Mouse (Mus musculus): ENCODE data around the gene Mrs2. TPM values are rescaled to one million over a fixed set of nuclear protein-coding genes. Genes with fewer than 3 reads are reported as not detected.

Gene Mrs2
- polyA plus RNA-seq, 1 experiment from 2014 or later: 19.6 TPM

GRCm38 (mm10) chr13:25026409-25027113, 6.4 kb upstream of the Mrs2 start:
- H3K4me2 ChIP-seq (replicated peaks; ENCODE audit: low read depth, low read length): no peak overlapping the region
- H3K27ac ChIP-seq (ENCODE audit: low read length): peak overlapping the region; percentile 40; the same call in 1 of the 2 replicates
- H3K4me1 ChIP-seq (ENCODE audit: insufficient read depth, low read length): 0 out of 2 replicates have a peak, but pooled peaks cover 7% of the 10 kb centered on the region
- H3K4me3 ChIP-seq (ENCODE audit: low read length): no peak overlapping the region
- H3K36me3 ChIP-seq (ENCODE audit: insufficient read depth, low read length): no peaks in the 10 kb centered on the region
- ATAC-seq (ENCODE audit: low FRiP score, low TSS enrichment): peak; percentile 80
- 68% methylated on average over 6 of the region's 6 CpGs for WGBS
- no peaks in the 10 kb centered on the region for H3K9me3 ChIP-seq (ENCODE audit: low read length)
- H3K9ac ChIP-seq (replicated peaks; ENCODE audit: low read length): no peak overlapping the region
- H3K27me3 ChIP-seq (ENCODE audit: insufficient read depth, low read length): no peaks in the 10 kb centered on the region

GRCm38 (mm10) chr13:25024655-25025054, 4.5 kb upstream of the Mrs2 start:
- no peak overlapping the region for H3K4me3 ChIP-seq (ENCODE audit: low read length)
- no peaks in the 10 kb centered on the region for H3K36me3 ChIP-seq (ENCODE audit: insufficient read depth, low read length)
- no peak overlapping the region for H3K27ac ChIP-seq (ENCODE audit: low read length)
- H3K9ac ChIP-seq (replicated peaks; ENCODE audit: low read length): no peak overlapping the region
- no peak overlapping the region for H3K4me2 ChIP-seq (replicated peaks; ENCODE audit: low read depth, low read length)
- no peaks in the 10 kb centered on the region for H3K27me3 ChIP-seq (ENCODE audit: insufficient read depth, low read length)
- no peaks in the 10 kb centered on the region for H3K9me3 ChIP-seq (ENCODE audit: low read length)
- peaks cover 12% of the 10 kb centered on the region; the same call in 1 of the 2 replicates for H3K4me1 ChIP-seq (ENCODE audit: insufficient read depth, low read length)
- ATAC-seq (ENCODE audit: low FRiP score, low TSS enrichment): no peak
- 21% methylated on average over 2 of the region's 2 CpGs for WGBS

DNA sequence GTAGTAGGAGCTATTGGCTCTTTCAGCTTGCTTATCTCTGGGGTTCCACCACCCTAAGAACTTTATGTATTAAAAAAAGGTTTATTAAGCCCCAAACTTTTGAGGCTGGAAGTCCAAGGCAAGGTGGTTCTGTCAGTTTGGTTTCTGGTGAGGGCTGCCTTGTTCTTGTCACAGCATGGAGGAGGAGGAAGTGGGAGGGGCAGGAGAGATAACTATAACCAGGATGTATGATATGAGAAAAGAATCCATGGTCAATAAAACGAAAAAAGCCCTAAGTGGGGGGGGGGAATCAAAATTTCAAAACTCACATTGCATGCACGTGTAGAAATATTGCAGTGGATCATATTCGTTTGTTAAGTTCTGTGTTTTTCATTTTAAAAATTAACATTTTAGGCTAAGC, 3.0 kb upstream of the Mrs2 start:
- Histone ChIP-seq H3K4me1 (ENCODE audit: insufficient read depth, low read length) (peaks cover 23% of the 10 kb centered on the region), H3K27ac (ENCODE audit: low read length) (no peak overlapping the region), H3K36me3 (ENCODE audit: insufficient read depth, low read length) (no peaks in the 10 kb centered on the region), H3K4me2 (replicated peaks; ENCODE audit: low read depth, low read length) (no peak overlapping the region), H3K9ac (replicated peaks; ENCODE audit: low read length) (no peak overlapping the region), H3K27me3 (ENCODE audit: insufficient read depth, low read length) (no peaks in the 10 kb centered on the region), H3K4me3 (ENCODE audit: low read length) (no peak overlapping the region), H3K9me3 (ENCODE audit: low read length) (no peaks in the 10 kb centered on the region)
- WGBS: 79% methylated on average over 3 of the region's 3 CpGs
- no peak for ATAC-seq (ENCODE audit: low FRiP score, low TSS enrichment)

DNA sequence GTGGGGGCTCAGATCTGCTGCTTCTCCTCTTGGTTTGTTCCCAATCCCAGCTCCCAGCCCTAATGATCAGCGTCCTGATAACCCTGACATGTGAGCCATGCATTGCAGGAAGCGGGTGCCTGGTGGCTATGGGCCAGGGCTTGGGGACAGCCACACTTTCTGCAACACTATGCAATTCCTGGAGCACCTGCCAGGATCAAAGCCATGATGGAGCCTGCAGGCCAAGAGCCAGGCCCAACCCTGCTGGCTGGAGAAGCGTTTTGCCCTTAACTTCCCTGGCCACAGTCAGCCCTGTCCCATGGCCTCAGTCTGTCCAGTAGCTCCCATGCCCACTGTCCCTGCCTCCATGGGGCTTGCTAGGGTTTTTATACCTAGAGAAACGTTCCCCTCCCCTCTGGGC, 2.2 kb upstream of the Mrs2 start:
- no peak overlapping the region for H3K9ac ChIP-seq (replicated peaks; ENCODE audit: low read length)
- peaks cover 23% of the 10 kb centered on the region for H3K4me1 ChIP-seq (ENCODE audit: insufficient read depth, low read length)
- WGBS: 64% methylated on average over 4 of the region's 4 CpGs
- ATAC-seq (ENCODE audit: low FRiP score, low TSS enrichment): no peak
- no peak overlapping the region for H3K27ac ChIP-seq (ENCODE audit: low read length)
- H3K4me2 ChIP-seq (replicated peaks; ENCODE audit: low read depth, low read length): no peak overlapping the region
- H3K36me3 ChIP-seq (ENCODE audit: insufficient read depth, low read length): no peaks in the 10 kb centered on the region
- no peak overlapping the region for H3K4me3 ChIP-seq (ENCODE audit: low read length)
- H3K27me3 ChIP-seq (ENCODE audit: insufficient read depth, low read length): no peaks in the 10 kb centered on the region
- no peaks in the 10 kb centered on the region for H3K9me3 ChIP-seq (ENCODE audit: low read length)

GRCm38 (mm10) chr13:25020540-25020892, 337 bp upstream of the Mrs2 start:
- no peaks in the 10 kb centered on the region for H3K9me3 ChIP-seq (ENCODE audit: low read length)
- 0 out of 2 replicates have a peak, but pooled peaks cover 3% of the 10 kb centered on the region for H3K36me3 ChIP-seq (ENCODE audit: insufficient read depth, low read length)
- peak overlapping the region; percentile 92 for H3K4me2 ChIP-seq (replicated peaks; ENCODE audit: low read depth, low read length)
- 40% methylated on average over 4 of the region's 4 CpGs for WGBS
- peak overlapping the region; percentile 84 for H3K27ac ChIP-seq (ENCODE audit: low read length)
- peak overlapping the region; percentile 92 for H3K9ac ChIP-seq (replicated peaks; ENCODE audit: low read length)
- H3K4me3 ChIP-seq (ENCODE audit: low read length): peak overlapping the region; percentile 93
- H3K27me3 ChIP-seq (ENCODE audit: insufficient read depth, low read length): no peaks in the 10 kb centered on the region
- peaks cover 23% of the 10 kb centered on the region for H3K4me1 ChIP-seq (ENCODE audit: insufficient read depth, low read length)
- ATAC-seq (ENCODE audit: low FRiP score, low TSS enrichment): no peak

- ATAC-seq (ENCODE audit: low FRiP score, low TSS enrichment): no peak
- H3K9ac ChIP-seq (replicated peaks; ENCODE audit: low read length): no peak overlapping the region
- no peak overlapping the region for H3K4me3 ChIP-seq (ENCODE audit: low read length)
- no peaks in the 10 kb centered on the region for H3K27me3 ChIP-seq (ENCODE audit: insufficient read depth, low read length)
- H3K9me3 ChIP-seq (ENCODE audit: low read length): no peaks in the 10 kb centered on the region
- 92% methylated on average over 9 of the region's 9 CpGs for WGBS
- H3K36me3 ChIP-seq (ENCODE audit: insufficient read depth, low read length): 0 out of 2 replicates have a peak, but pooled peaks cover 3% of the 10 kb centered on the region
- peaks cover 16% of the 10 kb centered on the region for H3K4me1 ChIP-seq (ENCODE audit: insufficient read depth, low read length)
- H3K4me2 ChIP-seq (replicated peaks; ENCODE audit: low read depth, low read length): peak overlapping the region; percentile 92
- H3K27ac ChIP-seq (ENCODE audit: low read length): no peak overlapping the region
Observed at GRCm38 (mm10) chr13:25018316-25018715, 1.9 kb downstream of the Mrs2 start.

GRCm38 (mm10) chr13:25007115-25007514, 13.1 kb downstream of the Mrs2 start:
- ATAC-seq (ENCODE audit: low FRiP score, low TSS enrichment): no peak
- peaks cover 35% of the 10 kb centered on the region for H3K36me3 ChIP-seq (ENCODE audit: insufficient read depth, low read length)
- 84% methylated on average over 6 of the region's 8 CpGs for WGBS
- H3K4me1 ChIP-seq (ENCODE audit: insufficient read depth, low read length): no peaks in the 10 kb centered on the region
- no peak overlapping the region for H3K27ac ChIP-seq (ENCODE audit: low read length)
- peaks cover 3% of the 10 kb centered on the region; the same call in 1 of the 2 replicates for H3K9me3 ChIP-seq (ENCODE audit: low read length)
- H3K27me3 ChIP-seq (ENCODE audit: insufficient read depth, low read length): no peaks in the 10 kb centered on the region
- H3K9ac ChIP-seq (replicated peaks; ENCODE audit: low read length): no peak overlapping the region
- no peak overlapping the region for H3K4me2 ChIP-seq (replicated peaks; ENCODE audit: low read depth, low read length)
- no peak overlapping the region for H3K4me3 ChIP-seq (ENCODE audit: low read length)

- ATAC-seq (ENCODE audit: low FRiP score, low TSS enrichment): no peak
- Histone ChIP-seq H3K4me3 (ENCODE audit: low read length) (no peak overlapping the region), H3K9ac (replicated peaks; ENCODE audit: low read length) (no peak overlapping the region), H3K27me3 (ENCODE audit: insufficient read depth, low read length) (no peaks in the 10 kb centered on the region), H3K36me3 (ENCODE audit: insufficient read depth, low read length) (peaks cover 56% of the 10 kb centered on the region), H3K4me1 (ENCODE audit: insufficient read depth, low read length) (no peaks in the 10 kb centered on the region), H3K27ac (ENCODE audit: low read length) (no peak overlapping the region), H3K4me2 (replicated peaks; ENCODE audit: low read depth, low read length) (no peak overlapping the region), H3K9me3 (ENCODE audit: low read length) (peaks cover 3% of the 10 kb centered on the region; the same call in 1 of the 2 replicates)
Observed at GRCm38 (mm10) chr13:25002965-25003364, 17.2 kb downstream of the Mrs2 start.

- Histone ChIP-seq H3K36me3 (ENCODE audit: insufficient read depth, low read length) (peaks cover 69% of the 10 kb centered on the region), H3K9ac (replicated peaks; ENCODE audit: low read length) (no peak overlapping the region), H3K27me3 (ENCODE audit: insufficient read depth, low read length) (no peaks in the 10 kb centered on the region), H3K4me3 (ENCODE audit: low read length) (no peak overlapping the region), H3K27ac (ENCODE audit: low read length) (no peak overlapping the region), H3K4me1 (ENCODE audit: insufficient read depth, low read length) (no peaks in the 10 kb centered on the region), H3K9me3 (ENCODE audit: low read length) (no peaks in the 10 kb centered on the region), H3K4me2 (replicated peaks; ENCODE audit: low read depth, low read length) (no peak overlapping the region)
- 92% methylated on average over 2 of the region's 2 CpGs for WGBS
- ATAC-seq (ENCODE audit: low FRiP score, low TSS enrichment): no peak
Observed at GRCm38 (mm10) chr13:24999538-24999937, 20.6 kb downstream of the Mrs2 start.

- H3K27ac ChIP-seq (ENCODE audit: low read length): peak overlapping the region; percentile 38
- ATAC-seq (ENCODE audit: low FRiP score, low TSS enrichment): 0 out of 2 replicates have a peak, but pooled peaks have one; percentile 46
Observed at GRCm38 (mm10) chr13:24993160-24993559, 27.0 kb downstream of the Mrs2 start.

More at GRCm38 (mm10) chr13:24993160-24993559, 27.0 kb downstream of the Mrs2 start:
- Histone ChIP-seq H3K4me2 (replicated peaks; ENCODE audit: low read depth, low read length) (no peak overlapping the region), H3K36me3 (ENCODE audit: insufficient read depth, low read length) (peaks cover 69% of the 10 kb centered on the region), H3K9ac (replicated peaks; ENCODE audit: low read length) (no peak overlapping the region), H3K27me3 (ENCODE audit: insufficient read depth, low read length) (no peaks in the 10 kb centered on the region), H3K4me1 (ENCODE audit: insufficient read depth, low read length) (peaks cover 3% of the 10 kb centered on the region; the same call in 1 of the 2 replicates), H3K9me3 (ENCODE audit: low read length) (no peaks in the 10 kb centered on the region), H3K4me3 (ENCODE audit: low read length) (no peak overlapping the region)
- 39% methylated on average over 2 of the region's 2 CpGs for WGBS

Data from kidney, embryonic 16.5 days (tissue).